8 mouse cellular contexts compared by ENCODE assay signal in the genomic region with DNA sequence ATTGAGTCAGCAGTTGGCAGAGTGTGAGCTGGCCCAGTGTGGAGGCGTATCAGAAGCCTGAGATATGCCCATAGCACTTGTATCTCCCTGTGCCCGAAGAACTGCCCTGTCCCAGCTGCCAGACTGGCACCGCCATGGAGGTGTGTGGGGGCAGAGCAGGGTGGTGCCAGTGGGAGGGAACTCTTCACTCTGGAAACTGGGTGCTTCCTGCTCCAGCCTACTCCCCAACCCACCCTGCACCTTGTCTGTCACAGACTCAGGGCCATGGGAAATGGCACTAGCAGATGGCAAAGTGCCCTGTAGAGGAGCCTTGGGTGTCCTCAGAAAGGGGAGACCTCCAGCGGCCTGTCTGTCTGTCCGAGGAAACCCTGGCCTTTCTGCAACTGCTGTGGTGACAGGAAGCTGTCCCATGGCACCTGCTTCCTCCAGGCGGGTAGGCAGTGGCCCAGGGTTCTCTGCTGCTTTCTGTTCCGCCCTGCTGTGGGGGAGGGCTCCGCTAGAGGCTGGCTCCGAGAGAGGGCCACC. TPM values are rescaled to one million over a fixed set of nuclear protein-coding genes. Genes with fewer than 3 reads are reported as not detected.
A peak's percentile ranks its signal among the peaks of the same experiment; 100 is the strongest.
DNase-seq lines count a peak whose midpoint lies in the region; ATAC-seq and TF ChIP-seq lines count a peak whose summit lies in the region.

No protein-coding gene starts in this region.

- no peaks in the 10 kb centered on the region for H3K27me3 ChIP-seq in kidney, embryonic 16.5 days (ENCODE audit: insufficient read depth, low read length)
- no peaks in the 10 kb centered on the region for H3K27me3 ChIP-seq in kidney, embryonic 14.5 days (ENCODE audit: control insufficient read depth, insufficient read depth, low read length)
- H3K27me3 ChIP-seq in myocyte (ENCODE audit: control insufficient read depth, insufficient read depth, insufficient read length) = no peaks in the 10 kb centered on the region
- no peaks in the 10 kb centered on the region for H3K27me3 ChIP-seq in hindbrain, embryonic 13.5 days

- no peak overlapping the region for H3ac ChIP-seq in myocyte (ENCODE audit: control insufficient read depth, insufficient read length)

- ATAC-seq in kidney, embryonic 16.5 days (ENCODE audit: low FRiP score, low TSS enrichment) = no peak
- no peak for ATAC-seq in kidney, embryonic 14.5 days (ENCODE audit: low FRiP score, low TSS enrichment)
- ATAC-seq in erythroid progenitor cell, adult 5-6 weeks (replicated peaks; ENCODE audit: low FRiP score, poor library complexity, severe bottlenecking) = peak; percentile 58
- ATAC-seq in hindbrain, embryonic 13.5 days (ENCODE audit: low FRiP score) = no peak

- no peaks in the 10 kb centered on the region for H3K9me3 ChIP-seq in kidney, embryonic 16.5 days (ENCODE audit: low read length)
- H3K9me3 ChIP-seq in kidney, embryonic 14.5 days (ENCODE audit: control insufficient read depth, low read length) = no peaks in the 10 kb centered on the region
- no peaks in the 10 kb centered on the region for H3K9me3 ChIP-seq in hindbrain, embryonic 13.5 days

- H3K4me2 ChIP-seq in kidney, embryonic 16.5 days (replicated peaks; ENCODE audit: low read depth, low read length) = no peak overlapping the region
- H3K4me2 ChIP-seq in kidney, embryonic 14.5 days (replicated peaks; ENCODE audit: low read depth, low read length) = no peak overlapping the region
- peak overlapping the region; percentile 91 for H3K4me2 ChIP-seq in myocyte (ENCODE audit: low read depth)
- H3K4me2 ChIP-seq in hindbrain, embryonic 13.5 days = no peak overlapping the region

- no peaks in the 10 kb centered on the region for H3K36me3 ChIP-seq in kidney, embryonic 16.5 days (ENCODE audit: insufficient read depth, low read length)
- H3K36me3 ChIP-seq in kidney, embryonic 14.5 days (ENCODE audit: control insufficient read depth, insufficient read depth, low read length) = no peaks in the 10 kb centered on the region
- H3K36me3 ChIP-seq in myocyte (ENCODE audit: control insufficient read depth, insufficient read depth) = no peaks in the 10 kb centered on the region
- no peaks in the 10 kb centered on the region for H3K36me3 ChIP-seq in hindbrain, embryonic 13.5 days

- 66% methylated on average over 9 of the region's 9 CpGs for WGBS in kidney, embryonic 16.5 days
- WGBS in kidney, embryonic 14.5 days = 67% methylated on average over 9 of the region's 9 CpGs
- WGBS in hindbrain, embryonic 13.5 days = 76% methylated on average over 9 of the region's 9 CpGs

- peak; percentile 39 for TF ChIP-seq POLR2A in myocyte (IDR thresholded peaks at IDR 0.05; ENCODE audit: insufficient read length, low read depth)

- no peak overlapping the region for H3K9ac ChIP-seq in kidney, embryonic 16.5 days (replicated peaks; ENCODE audit: low read length)
- H3K9ac ChIP-seq in kidney, embryonic 14.5 days (ENCODE audit: low read depth, low read length) = no peak overlapping the region
- H3K9ac ChIP-seq in hindbrain, embryonic 13.5 days = no peak overlapping the region

- H3K79me2 ChIP-seq in myocyte (ENCODE audit: control insufficient read depth, insufficient read depth) = peaks cover 58% of the 10 kb centered on the region

- DNase-seq in kidney, postnatal 4 days = peak; percentile 48 to 65
- DNase-seq in embryo, embryonic 11 days = no peak
- DNase-seq in right cerebral cortex, adult 18-20 months = no peak

- peak overlapping the region; percentile 3; the same call in 1 of the 2 replicates for H3K27ac ChIP-seq in kidney, embryonic 16.5 days (ENCODE audit: low read length)
- H3K27ac ChIP-seq in kidney, embryonic 14.5 days (ENCODE audit: low read depth, low read length) = no peak overlapping the region
- no peak overlapping the region for H3K27ac ChIP-seq in hindbrain, embryonic 13.5 days

- peaks cover 16% of the 10 kb centered on the region for H3K4me1 ChIP-seq in kidney, embryonic 16.5 days (ENCODE audit: insufficient read depth, low read length)
- peaks cover 11% of the 10 kb centered on the region for H3K4me1 ChIP-seq in kidney, embryonic 14.5 days (ENCODE audit: control insufficient read depth, insufficient read depth, low read length)
- H3K4me1 ChIP-seq in hindbrain, embryonic 13.5 days (replicated peaks) = peaks cover 30% of the 10 kb centered on the region

- no peak overlapping the region for H3K4me3 ChIP-seq in kidney, embryonic 16.5 days (ENCODE audit: low read length)
- H3K4me3 ChIP-seq in kidney, embryonic 14.5 days (ENCODE audit: low read length) = no peak overlapping the region
- H3K4me3 ChIP-seq in myocyte = peak overlapping the region; percentile 47
- no peak overlapping the region for H3K4me3 ChIP-seq in hindbrain, embryonic 13.5 days

TF ChIP-seq in myocyte, 11 proteins besides CTCF, POLR2A, EP300 and RAD21:
- TF ChIP-seq MYOG (IDR thresholded peaks at IDR 0.05; ENCODE audit: control insufficient read depth in 1 of 3, insufficient read depth in 1 of 3, insufficient read length in 2 of 3, low read depth in 2 of 3) = peak in 1 of 3 experiments; percentile 57
- TF ChIP-seq MYOD1 (IDR thresholded peaks at IDR 0.05; ENCODE audit: control insufficient read depth in 1 of 3, insufficient read length in 2 of 3, low read depth in 2 of 3) = peak in 2 of 3 experiments; percentile 28 to 70
- TF ChIP-seq TCF3 (IDR thresholded peaks at IDR 0.05; ENCODE audit: insufficient read length, low read depth) = no peak

RNA-seq across cellular contexts. Expression of a gene that starts 14.9 kb away (rescaled TPM):
- polyA plus RNA-seq in kidney, embryonic 16.5 days (2015; fragmentation: Nextera tagmentation; extraction: Ambion mirVana) = 1.5 and 1.6 TPM in 2 replicates
- polyA plus RNA-seq in kidney, embryonic 14.5 days (2014; fragmentation: Nextera tagmentation; extraction: Ambion mirVana) = 0.92 and 1.4 TPM in 2 replicates
- total RNA-seq in erythroid progenitor cell, adult 5-6 weeks (2015; ENCODE audit: low replicate concordance) = not detected in 2 replicates
- not detected in 2 replicates for total RNA-seq in erythroid progenitor cell, adult 5-6 weeks (2017; ENCODE audit: low replicate concordance)
- 0.07 TPM for polyA plus RNA-seq in myocyte (2012; fragmentation: generic; extraction: Trizol)
- polyA plus RNA-seq in hindbrain, embryonic 13.5 days (2015; fragmentation: Nextera tagmentation; extraction: Ambion mirVana) = 2.0 and 2.7 TPM in 2 replicates

RNA-seq across cellular contexts. Expression of a gene that starts 39.4 kb away (rescaled TPM):
- 32.4 and 38.1 TPM in 2 replicates for polyA plus RNA-seq in kidney, embryonic 16.5 days (2015; fragmentation: Nextera tagmentation; extraction: Ambion mirVana)
- polyA plus RNA-seq in kidney, embryonic 14.5 days (2014; fragmentation: Nextera tagmentation; extraction: Ambion mirVana) = 19.1 and 21.1 TPM in 2 replicates
- total RNA-seq in erythroid progenitor cell, adult 5-6 weeks (2015; ENCODE audit: low replicate concordance) = 8.8 and 12.6 TPM in 2 replicates
- total RNA-seq in erythroid progenitor cell, adult 5-6 weeks (2017; ENCODE audit: low replicate concordance) = 24.8 and 48.5 TPM in 2 replicates
- 169 TPM for polyA plus RNA-seq in myocyte (2012; fragmentation: generic; extraction: Trizol)
- 45.4 and 54.0 TPM in 2 replicates for polyA plus RNA-seq in hindbrain, embryonic 13.5 days (2015; fragmentation: Nextera tagmentation; extraction: Ambion mirVana)

Comparison
In these comparisons a context has a peak if more than half of its experiments do, and no peak if none do; other contexts are left out.
1. DNase-seq: peak in kidney, postnatal 4 days (2 of 2); none in embryo, embryonic 11 days (single experiment) and right cerebral cortex, adult 18-20 months (single experiment).